Mouse (Mus musculus): ENCODE results near the gene Rdh16.
"Not testable (repeated sequence)": the region's sequence is repeated elsewhere in the genome, so short reads cannot be mapped to it uniquely, and the experiment has no call there.

DNA sequence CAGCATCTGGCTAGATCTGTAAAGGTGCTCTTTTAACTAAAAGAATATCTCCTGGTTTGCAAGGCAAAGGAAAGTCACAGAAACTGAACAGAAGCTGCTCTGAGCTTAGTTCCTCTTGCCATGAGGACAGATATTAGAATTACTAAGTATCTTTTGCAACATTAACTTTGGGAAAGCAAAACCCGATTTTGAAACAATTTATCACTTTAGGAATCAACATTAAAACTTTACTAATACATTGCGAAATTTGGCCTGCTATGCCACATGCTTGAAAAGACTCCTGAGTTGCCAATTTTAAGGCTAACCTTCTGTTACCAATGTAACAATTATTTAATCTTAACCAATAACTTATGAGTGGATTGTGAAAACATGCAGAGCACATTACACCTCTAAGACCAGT, 20.9 kb downstream of the Rdh16 start:
- not testable (repeated sequence) for TF ChIP-seq CTCF (IDR thresholded peaks at IDR 0.05); POLR2A (IDR thresholded peaks at IDR 0.05; ENCODE audit: insufficient read depth, low read depth, low read length)
